In the genomic region with DNA sequence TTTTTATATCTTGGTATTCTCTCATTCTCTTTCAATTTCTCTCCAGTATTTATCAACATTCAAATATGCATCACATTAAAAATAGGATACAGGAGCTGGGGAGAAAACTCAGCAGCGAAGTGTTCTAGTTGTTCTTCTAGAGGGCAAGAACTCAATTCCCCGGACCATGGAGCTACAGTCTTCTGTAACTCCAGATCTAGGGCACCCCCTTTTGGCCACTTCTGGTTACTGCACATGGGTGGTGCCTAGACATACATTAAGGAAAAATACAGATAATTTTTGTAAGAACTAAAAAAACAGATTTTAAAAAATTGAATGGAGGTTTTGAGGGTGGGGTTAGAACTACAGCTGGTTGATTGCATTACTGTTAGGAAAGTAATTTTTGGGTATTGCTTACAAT, we compare ENCODE assay signal across 10 mouse cellular contexts.
A peak's percentile ranks its signal among the peaks of the same experiment; 100 is the strongest.
DNase-seq lines count a peak whose midpoint lies in the region; ATAC-seq and TF ChIP-seq lines count a peak whose summit lies in the region.
"Had no signal": no experiment of that assay in that cellular context is flagged by ENCODE, and none has a peak within 500 bp of the region (broad histone marks: within the 10 kb centered on the region; RNA-seq: fewer than 3 reads in every experiment).

No protein-coding gene starts in this region.

- 68% methylated on average over 2 of the region's 2 CpGs for WGBS in hindbrain, postnatal 0 days
- 72% methylated on average over 2 of the region's 2 CpGs for WGBS in hindbrain, embryonic 12.5 days
- WGBS in forebrain, embryonic 14.5 days = 68% methylated on average over 2 of the region's 2 CpGs
- WGBS in liver, embryonic 13.5 days (ENCODE audit: insufficient replicate concordance) = 29% methylated on average over 2 of the region's 2 CpGs
- 59% methylated on average over 2 of the region's 2 CpGs for WGBS in stomach, postnatal 0 days

- no peak overlapping the region for H3K4me2 ChIP-seq in hindbrain, postnatal 0 days (ENCODE audit: low read depth, low read length)
- H3K4me2 ChIP-seq in hindbrain, embryonic 12.5 days (replicated peaks) = no peak overlapping the region
- no peak overlapping the region for H3K4me2 ChIP-seq in forebrain, embryonic 14.5 days (ENCODE audit: low read length)
- H3K4me2 ChIP-seq in liver, embryonic 13.5 days = no peak overlapping the region
- H3K4me2 ChIP-seq in stomach, postnatal 0 days (replicated peaks; ENCODE audit: low read depth) = no peak overlapping the region
- H3K4me2 ChIP-seq: embryonic facial prominence, embryonic 12.5 days; neural tube, embryonic 13.5 days had no signal

- peak; percentile 38 for DNase-seq in hindbrain, postnatal 0 days (ENCODE audit: low spot score)
- DNase-seq in ES-CJ7 (ENCODE audit: low read depth, low spot score) = peak; percentile 51
- peak; percentile 27 to 39 for DNase-seq in adrenal gland, adult 18-20 months (ENCODE audit: low spot score in 2 of 2)
- DNase-seq in forebrain, embryonic 14.5 days (ENCODE audit: low spot score) = peak; percentile 40
- DNase-seq in liver, embryonic 13.5 days = peak; percentile 40
- peak; percentile 50 for DNase-seq in stomach, postnatal 0 days (ENCODE audit: low spot score)

- no peak overlapping the region for H3K9ac ChIP-seq in hindbrain, postnatal 0 days (replicated peaks; ENCODE audit: low read length)
- no peak overlapping the region for H3K9ac ChIP-seq in hindbrain, embryonic 12.5 days
- no peak overlapping the region for H3K9ac ChIP-seq in forebrain, embryonic 14.5 days (ENCODE audit: low read length)
- H3K9ac ChIP-seq in liver, embryonic 13.5 days = no peak overlapping the region
- no peak overlapping the region for H3K9ac ChIP-seq in stomach, postnatal 0 days (ENCODE audit: low read length)
- H3K9ac ChIP-seq: embryonic facial prominence, embryonic 12.5 days; neural tube, embryonic 13.5 days had no signal

- no peaks in the 10 kb centered on the region for H3K27me3 ChIP-seq in hindbrain, postnatal 0 days (ENCODE audit: insufficient read depth, low read length)
- no peaks in the 10 kb centered on the region for H3K27me3 ChIP-seq in hindbrain, embryonic 12.5 days
- no peaks in the 10 kb centered on the region for H3K27me3 ChIP-seq in forebrain, embryonic 14.5 days (replicated peaks; ENCODE audit: control insufficient read depth, insufficient read depth, low read length)
- H3K27me3 ChIP-seq in liver, embryonic 13.5 days = no peaks in the 10 kb centered on the region
- no peaks in the 10 kb centered on the region for H3K27me3 ChIP-seq in stomach, postnatal 0 days (ENCODE audit: control insufficient read depth, insufficient read depth, low read length)
- H3K27me3 ChIP-seq: embryonic facial prominence, embryonic 12.5 days; neural tube, embryonic 13.5 days had no signal

- peaks cover 5% of the 10 kb centered on the region; the same call in 1 of the 2 replicates for H3K9me3 ChIP-seq in hindbrain, postnatal 0 days (ENCODE audit: low read length)
- H3K9me3 ChIP-seq in hindbrain, embryonic 12.5 days (replicated peaks) = no peaks in the 10 kb centered on the region
- no peaks in the 10 kb centered on the region for H3K9me3 ChIP-seq in forebrain, embryonic 14.5 days (replicated peaks; ENCODE audit: control insufficient read depth, low read length)
- H3K9me3 ChIP-seq in liver, embryonic 13.5 days (replicated peaks) = no peaks in the 10 kb centered on the region
- H3K9me3 ChIP-seq in stomach, postnatal 0 days (ENCODE audit: control insufficient read depth, low read length) = no peaks in the 10 kb centered on the region

- no peak for TF ChIP-seq EP300 in stomach, postnatal 0 days (optimal IDR thresholded peaks at IDR 0.05)

- no peak for ATAC-seq in hindbrain, postnatal 0 days
- no peak for ATAC-seq in hindbrain, embryonic 12.5 days (ENCODE audit: low FRiP score)
- no peak for ATAC-seq in forebrain, embryonic 14.5 days
- no peak for ATAC-seq in liver, embryonic 13.5 days (ENCODE audit: low read depth)
- ATAC-seq in stomach, postnatal 0 days (ENCODE audit: low FRiP score, low TSS enrichment) = no peak
- ATAC-seq in megakaryocyte-erythroid progenitor cell, adult 5-6 weeks (replicated peaks; ENCODE audit: low FRiP score, low TSS enrichment, poor library complexity, severe bottlenecking) = no peak

- H3K36me3 ChIP-seq in hindbrain, postnatal 0 days (ENCODE audit: insufficient read depth, low read length) = no peaks in the 10 kb centered on the region
- H3K36me3 ChIP-seq in hindbrain, embryonic 12.5 days = no peaks in the 10 kb centered on the region
- H3K36me3 ChIP-seq in forebrain, embryonic 14.5 days (ENCODE audit: control insufficient read depth, insufficient read depth, low read length) = no peaks in the 10 kb centered on the region
- H3K36me3 ChIP-seq in liver, embryonic 13.5 days = no peaks in the 10 kb centered on the region
- no peaks in the 10 kb centered on the region for H3K36me3 ChIP-seq in stomach, postnatal 0 days (ENCODE audit: control insufficient read depth, insufficient read depth, low read length)
- H3K36me3 ChIP-seq: embryonic facial prominence, embryonic 12.5 days; neural tube, embryonic 13.5 days had no signal

- no peak overlapping the region for H3K4me3 ChIP-seq in hindbrain, postnatal 0 days (ENCODE audit: low read length)
- H3K4me3 ChIP-seq in hindbrain, embryonic 12.5 days = no peak overlapping the region
- no peak overlapping the region for H3K4me3 ChIP-seq in forebrain, embryonic 14.5 days (ENCODE audit: low read depth, low read length)
- H3K4me3 ChIP-seq in liver, embryonic 13.5 days (replicated peaks) = no peak overlapping the region
- no peak overlapping the region for H3K4me3 ChIP-seq in stomach, postnatal 0 days (ENCODE audit: low read depth, low read length)
- H3K4me3 ChIP-seq: embryonic facial prominence, embryonic 12.5 days; neural tube, embryonic 13.5 days had no signal

- no peak overlapping the region for H3K27ac ChIP-seq in hindbrain, postnatal 0 days
- no peak overlapping the region for H3K27ac ChIP-seq in hindbrain, embryonic 12.5 days
- H3K27ac ChIP-seq in forebrain, embryonic 14.5 days (ENCODE audit: low read depth, low read length) = no peak overlapping the region
- no peak overlapping the region for H3K27ac ChIP-seq in liver, embryonic 13.5 days
- H3K27ac ChIP-seq in stomach, postnatal 0 days (replicated peaks) = no peak overlapping the region
- H3K27ac ChIP-seq: embryonic facial prominence, embryonic 12.5 days; neural tube, embryonic 13.5 days had no signal

- TF ChIP-seq CTCF in hindbrain, postnatal 0 days (IDR thresholded peaks at IDR 0.05; ENCODE audit: low read depth) = peak; percentile 42; the same call in 1 of the 2 replicates
- peak; percentile 66 for TF ChIP-seq CTCF in stomach, postnatal 0 days (IDR thresholded peaks at IDR 0.05; ENCODE audit: low read depth)

- no peaks in the 10 kb centered on the region for H3K4me1 ChIP-seq in hindbrain, postnatal 0 days (ENCODE audit: insufficient read depth, low read length)
- H3K4me1 ChIP-seq in hindbrain, embryonic 12.5 days = no peaks in the 10 kb centered on the region
- H3K4me1 ChIP-seq in forebrain, embryonic 14.5 days (ENCODE audit: control insufficient read depth, insufficient read depth, low read length) = no peaks in the 10 kb centered on the region
- H3K4me1 ChIP-seq in liver, embryonic 13.5 days (replicated peaks) = no peaks in the 10 kb centered on the region
- H3K4me1 ChIP-seq in stomach, postnatal 0 days (replicated peaks; ENCODE audit: control insufficient read depth, insufficient read depth) = no peaks in the 10 kb centered on the region
- H3K4me1 ChIP-seq: embryonic facial prominence, embryonic 12.5 days; neural tube, embryonic 13.5 days had no signal
